Mouse (Mus musculus) midbrain, embryonic 16.5 days (tissue): Measurements from ENCODE around the gene Pycard. TPM values are rescaled to one million over a fixed set of nuclear protein-coding genes. Genes with fewer than 3 reads are reported as not detected.

Experiments
- ATAC-seq: fragments of 200-750 bp; cut with Nextera tagmentation; 2 replicates; pipeline ENCODE4 v1.8.0; 2017; ENCODE audit warnings: moderate TSS enrichment
- H3K27ac ChIP-seq: fragments of 300-500 bp; sonication (generic); 2 replicates; pipeline ENCODE4 v1.5.1; 2014; ENCODE audit warnings: mild to moderate bottlenecking, low read length, mixed read lengths
- H3K27me3 ChIP-seq: fragments of 300-500 bp; sonication (generic); 2 replicates; pipeline ENCODE4 v1.6.1; 2014; ENCODE audit warnings: low read depth, low read length, mixed read lengths; ENCODE audit not compliant: control insufficient read depth, insufficient read depth
- H3K36me3 ChIP-seq: fragments of 300-500 bp; sonication (generic); 2 replicates; pipeline ENCODE4 v1.6.1; 2014; ENCODE audit warnings: mild to moderate bottlenecking, low read length, moderate library complexity, mixed read lengths; ENCODE audit not compliant: control insufficient read depth, insufficient read depth
- H3K4me1 ChIP-seq: fragments of 300-500 bp; sonication (generic); 2 replicates; pipeline ENCODE4 v1.6.1; 2014; ENCODE audit warnings: mild to moderate bottlenecking, low read length, mixed read lengths; ENCODE audit not compliant: control insufficient read depth, insufficient read depth
- H3K4me2 ChIP-seq: fragments of 300-500 bp; sonication (generic); 2 replicates; pipeline ENCODE4 v1.6.1; 2014; ENCODE audit warnings: mild to moderate bottlenecking, low read length, mixed read lengths
- H3K4me3 ChIP-seq: fragments of 300-500 bp; sonication (generic); 2 replicates; pipeline ENCODE4 v1.5.1; 2014; ENCODE audit warnings: low read depth, mild to moderate bottlenecking, low read length, moderate library complexity, mixed read lengths
- H3K9ac ChIP-seq: fragments of 300-500 bp; sonication (generic); 2 replicates; pipeline ENCODE4 v1.6.1; 2014; ENCODE audit warnings: low read depth, low read length, mixed read lengths
- H3K9me3 ChIP-seq: fragments of 300-500 bp; sonication (generic); replicated peaks from 2 replicates; pipeline ENCODE4 v1.6.1; 2014; ENCODE audit warnings: mild to moderate bottlenecking, low read length, mixed read lengths; ENCODE audit not compliant: control insufficient read depth, poor library complexity, severe bottlenecking
- WGBS: fragments of 180-500 bp; shearing (Covaris S2); extraction: QIAGEN DNeasy Blood & Tissue Kit; methylation state at CpG from one replicate; pipeline ENCODE4 v1.1.7; 2014; 5-methylcytosine and 5-hydroxymethylcytosine counted together
- polyA plus RNA-seq: library from polyadenylated mRNA; unstranded; fragments of >200 nt; fragmentation: Nextera tagmentation; extraction: Ambion mirVana; gene quantifications from 2 replicates; pipeline ENCODE4 v1.2.1, GENCODE M21; 2015

Pycard gene
- polyA plus RNA-seq, 1 experiment from 2014 or later: 6.9 TPM

- Histone ChIP-seq H3K27me3 (0 out of 2 replicates have a peak, but pooled peaks cover 3% of the 10 kb centered on the region), H3K4me3 (no peak overlapping the region), H3K27ac (no peak overlapping the region), H3K9me3 (no peaks in the 10 kb centered on the region), H3K9ac (no peak overlapping the region), H3K4me2 (no peak overlapping the region), H3K4me1 (0 out of 2 replicates have a peak, but pooled peaks cover 2% of the 10 kb centered on the region), H3K36me3 (no peaks in the 10 kb centered on the region)
- no peak for ATAC-seq
- WGBS: 83% methylated on average over 7 of the region's 7 CpGs
Observed at GRCm38 (mm10) chr7:128006193-128006592, 12.5 kb upstream of the Pycard start.

- Histone ChIP-seq H3K4me1 (0 out of 2 replicates have a peak, but pooled peaks cover 2% of the 10 kb centered on the region), H3K36me3 (no peaks in the 10 kb centered on the region), H3K4me3 (no peak overlapping the region), H3K27me3 (0 out of 2 replicates have a peak, but pooled peaks cover 3% of the 10 kb centered on the region), H3K9ac (no peak overlapping the region), H3K27ac (no peak overlapping the region), H3K4me2 (peak overlapping the region; percentile 22; the same call in 1 of the 2 replicates), H3K9me3 (no peaks in the 10 kb centered on the region)
- 19% methylated on average over 35 of the region's 35 CpGs for WGBS
- no peak for ATAC-seq
Observed at GRCm38 (mm10) chr7:128004487-128005362, 11.1 kb upstream of the Pycard start.

- WGBS: 68% methylated on average over 5 of the region's 5 CpGs
- no peak for ATAC-seq
- 0 out of 2 replicates have a peak, but pooled peaks cover 2% of the 10 kb centered on the region for H3K4me1 ChIP-seq
- no peak overlapping the region for H3K4me3 ChIP-seq
- H3K4me2 ChIP-seq: no peak overlapping the region
- H3K27me3 ChIP-seq: 0 out of 2 replicates have a peak, but pooled peaks cover 3% of the 10 kb centered on the region
- no peaks in the 10 kb centered on the region for H3K9me3 ChIP-seq
- no peak overlapping the region for H3K9ac ChIP-seq
- no peaks in the 10 kb centered on the region for H3K36me3 ChIP-seq
- H3K27ac ChIP-seq: no peak overlapping the region
Observed at GRCm38 (mm10) chr7:128004150-128004486, 10.5 kb upstream of the Pycard start.

- Histone ChIP-seq H3K4me3 (no peak within 1 kb of the TSS), H3K4me1 (0 out of 2 replicates have a peak, but pooled peaks cover 2% of the 10 kb centered on the region), H3K9ac (no peak within 1 kb of the TSS), H3K4me2 (peak within 1 kb of the TSS; percentile 22; the same call in 1 of the 2 replicates), H3K9me3 (no peaks in the 10 kb centered on the region), H3K36me3 (no peaks in the 10 kb centered on the region), H3K27me3 (0 out of 2 replicates have a peak, but pooled peaks cover 3% of the 10 kb centered on the region), H3K27ac (no peak within 1 kb of the TSS)
- no peak for ATAC-seq
- 88% methylated on average over 2 of the region's 2 CpGs for WGBS
Observed at GRCm38 (mm10) chr7:128003688-128004087, 10.0 kb upstream of the Pycard start, which contains the start of gene Trim72. TSS of gene Trim72 (plus strand) at chr7:128003949.

- WGBS: 87% methylated on average over 6 of the region's 6 CpGs
- H3K4me2 ChIP-seq: no peak overlapping the region
- no peaks in the 10 kb centered on the region for H3K9me3 ChIP-seq
- ATAC-seq: no peak
- 0 out of 2 replicates have a peak, but pooled peaks cover 3% of the 10 kb centered on the region for H3K27me3 ChIP-seq
- no peak overlapping the region for H3K27ac ChIP-seq
- no peak overlapping the region for H3K9ac ChIP-seq
- 0 out of 2 replicates have a peak, but pooled peaks cover 2% of the 10 kb centered on the region for H3K4me1 ChIP-seq
- no peak overlapping the region for H3K4me3 ChIP-seq
- no peaks in the 10 kb centered on the region for H3K36me3 ChIP-seq
Observed at GRCm38 (mm10) chr7:128003098-128003497, 9.4 kb upstream of the Pycard start.

- Histone ChIP-seq H3K27me3 (0 out of 2 replicates have a peak, but pooled peaks cover 3% of the 10 kb centered on the region), H3K9me3 (no peaks in the 10 kb centered on the region), H3K36me3 (no peaks in the 10 kb centered on the region), H3K4me1 (0 out of 2 replicates have a peak, but pooled peaks cover 2% of the 10 kb centered on the region), H3K4me3 (no peak overlapping the region), H3K9ac (no peak overlapping the region), H3K27ac (no peak overlapping the region), H3K4me2 (no peak overlapping the region)
- 75% methylated on average over 1 of the region's 1 CpGs for WGBS
- no peak for ATAC-seq
Observed at GRCm38 (mm10) chr7:128000068-128000950, 6.6 kb upstream of the Pycard start.

- no peak overlapping the region for H3K4me2 ChIP-seq
- no peak for ATAC-seq
- no peak overlapping the region for H3K27ac ChIP-seq
- H3K9me3 ChIP-seq: no peaks in the 10 kb centered on the region
- no peak overlapping the region for H3K9ac ChIP-seq
- no peaks in the 10 kb centered on the region for H3K27me3 ChIP-seq
- 73% methylated on average over 1 of the region's 1 CpGs for WGBS
- no peaks in the 10 kb centered on the region for H3K36me3 ChIP-seq
- H3K4me3 ChIP-seq: no peak overlapping the region
- H3K4me1 ChIP-seq: no peaks in the 10 kb centered on the region
Observed at GRCm38 (mm10) chr7:127999436-127999835, 5.8 kb upstream of the Pycard start.

- 52% methylated on average over 5 of the region's 5 CpGs for WGBS
- H3K4me3 ChIP-seq: no peak overlapping the region
- no peak overlapping the region; the same call in 1 of the 2 replicates for H3K4me2 ChIP-seq
Observed at GRCm38 (mm10) chr7:127992488-127993340, 953 bp downstream of the Pycard start.

More at GRCm38 (mm10) chr7:127992488-127993340, 953 bp downstream of the Pycard start:
- 0 out of 2 replicates have a peak, but pooled peaks have one; percentile 25 for ATAC-seq
- Histone ChIP-seq H3K9ac (no peak overlapping the region), H3K36me3 (peaks cover 6% of the 10 kb centered on the region), H3K27ac (no peak overlapping the region), H3K27me3 (no peaks in the 10 kb centered on the region), H3K9me3 (no peaks in the 10 kb centered on the region), H3K4me1 (no peaks in the 10 kb centered on the region; the same call in 1 of the 2 replicates)
